Mouse (Mus musculus): ENCODE measurements at regions not wholly inside any gene's neighbourhood (a gene's known extent, or its start where the extent isn't known, plus 50 kb on each side); places are given as distances from the start of the nearest gene placed in this dataset.
A peak's percentile ranks its signal among the peaks of the same experiment; 100 is the strongest.

DNA sequence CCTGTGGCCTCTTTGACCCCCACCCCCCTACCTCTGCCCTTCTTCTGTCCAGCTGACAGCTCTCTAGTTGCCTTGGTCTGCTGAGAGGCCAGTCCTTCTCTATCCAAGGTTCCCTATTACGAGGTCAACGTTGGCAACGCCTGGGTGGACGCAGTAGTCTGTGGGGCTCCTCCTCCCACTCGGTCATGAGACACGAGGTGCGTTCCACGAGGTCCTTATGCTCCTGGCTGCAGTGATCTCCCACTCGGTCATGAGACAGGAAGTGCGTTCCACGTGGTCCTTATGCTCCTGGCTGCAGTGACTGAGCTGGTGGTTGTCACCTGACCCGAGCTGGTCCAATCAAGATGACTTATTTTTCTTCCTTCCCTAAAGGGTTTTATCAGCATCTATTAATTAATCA is 220.7 kb downstream of the Prex1 start:
- no peak overlapping the region for H3K4me2 ChIP-seq (ENCODE audit: low read depth, low read length)
- H3K36me3 ChIP-seq (ENCODE audit: control insufficient read depth, insufficient read depth, low read length), result no peaks in the 10 kb centered on the region
- H3K27me3 ChIP-seq (replicated peaks; ENCODE audit: control insufficient read depth, insufficient read depth, low read length), result no peaks in the 10 kb centered on the region
- H3K9ac ChIP-seq (ENCODE audit: low read depth, low read length), result no peak overlapping the region
- 82% methylated on average over 12 of the region's 12 CpGs for WGBS
- DNase-seq (ENCODE audit: low spot score) (no peak), ATAC-seq (ENCODE audit: low read depth) (no peak)
- H3K4me1 ChIP-seq (ENCODE audit: control insufficient read depth, insufficient read depth, low read length), result peaks cover 19% of the 10 kb centered on the region
- H3K9me3 ChIP-seq (ENCODE audit: control insufficient read depth, low read length), result no peaks in the 10 kb centered on the region
- H3K4me3 ChIP-seq (ENCODE audit: low read depth, low read length), result no peak overlapping the region
- H3K27ac ChIP-seq (replicated peaks; ENCODE audit: low read depth, low read length), result no peak overlapping the region

DNA sequence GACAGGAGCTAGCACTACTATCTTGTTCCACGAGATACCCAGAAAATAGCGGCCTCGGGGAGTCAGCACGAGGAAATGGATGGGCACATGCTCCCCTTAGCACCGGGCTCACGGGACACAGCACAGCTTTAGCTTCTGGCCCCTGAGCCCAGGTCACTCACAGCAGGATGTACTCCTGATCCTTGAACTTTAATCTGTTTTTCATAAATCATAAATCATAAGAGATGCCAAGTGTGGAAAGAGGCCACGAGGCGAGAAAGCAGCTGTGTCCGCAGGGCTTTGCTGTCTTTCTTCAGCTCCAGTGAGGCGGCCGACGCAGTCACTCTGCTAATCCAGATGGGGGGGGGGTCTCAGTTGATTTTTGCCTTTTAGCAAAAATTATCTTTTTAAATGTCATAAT is 221.2 kb downstream of the Prex1 start:
- H3K27ac ChIP-seq (replicated peaks; ENCODE audit: low read depth, low read length), result no peak overlapping the region
- H3K4me2 ChIP-seq (ENCODE audit: low read depth, low read length), result no peak overlapping the region
- ATAC-seq (ENCODE audit: low read depth), result no peak
- no peaks in the 10 kb centered on the region for H3K27me3 ChIP-seq (replicated peaks; ENCODE audit: control insufficient read depth, insufficient read depth, low read length)
- WGBS, result 51% methylated on average over 12 of the region's 12 CpGs
- no peak for DNase-seq (ENCODE audit: low spot score)
- no peak overlapping the region for H3K9ac ChIP-seq (ENCODE audit: low read depth, low read length)
- no peaks in the 10 kb centered on the region for H3K36me3 ChIP-seq (ENCODE audit: control insufficient read depth, insufficient read depth, low read length)
- no peaks in the 10 kb centered on the region for H3K9me3 ChIP-seq (ENCODE audit: control insufficient read depth, low read length)
- H3K4me3 ChIP-seq (ENCODE audit: low read depth, low read length), result no peak overlapping the region
- H3K4me1 ChIP-seq (ENCODE audit: control insufficient read depth, insufficient read depth, low read length), result peaks cover 24% of the 10 kb centered on the region

DNA sequence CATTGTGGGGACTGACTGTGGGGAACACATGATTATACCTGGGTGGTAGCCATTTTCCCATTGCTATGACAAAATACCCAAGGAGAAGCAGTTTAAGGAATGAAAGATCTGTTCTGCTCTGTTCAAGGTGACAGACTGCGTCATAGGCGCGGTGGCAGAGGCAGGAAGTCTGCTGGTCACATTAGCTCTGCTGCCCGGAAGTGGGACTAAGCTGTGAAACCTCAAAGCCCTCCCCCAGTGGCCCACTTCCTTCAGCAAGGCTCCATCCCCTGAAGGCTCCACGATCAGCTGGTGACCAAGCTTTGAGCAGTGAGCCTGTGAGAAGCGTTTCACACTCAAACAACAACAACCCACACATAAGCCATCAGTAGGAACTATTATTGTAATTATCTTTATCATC is 221.8 kb downstream of the Prex1 start:
- Histone ChIP-seq H3K4me1 (ENCODE audit: control insufficient read depth, insufficient read depth, low read length) (peaks cover 25% of the 10 kb centered on the region), H3K36me3 (ENCODE audit: control insufficient read depth, insufficient read depth, low read length) (no peaks in the 10 kb centered on the region), H3K27me3 (replicated peaks; ENCODE audit: control insufficient read depth, insufficient read depth, low read length) (no peaks in the 10 kb centered on the region), H3K9ac (ENCODE audit: low read depth, low read length) (no peak overlapping the region), H3K4me3 (ENCODE audit: low read depth, low read length) (no peak overlapping the region), H3K4me2 (ENCODE audit: low read depth, low read length) (no peak overlapping the region), H3K9me3 (ENCODE audit: control insufficient read depth, low read length) (no peaks in the 10 kb centered on the region), H3K27ac (replicated peaks; ENCODE audit: low read depth, low read length) (no peak overlapping the region)
- 66% methylated on average over 6 of the region's 6 CpGs for WGBS
- ATAC-seq (ENCODE audit: low read depth) (no peak), DNase-seq (ENCODE audit: low spot score) (no peak)

DNA sequence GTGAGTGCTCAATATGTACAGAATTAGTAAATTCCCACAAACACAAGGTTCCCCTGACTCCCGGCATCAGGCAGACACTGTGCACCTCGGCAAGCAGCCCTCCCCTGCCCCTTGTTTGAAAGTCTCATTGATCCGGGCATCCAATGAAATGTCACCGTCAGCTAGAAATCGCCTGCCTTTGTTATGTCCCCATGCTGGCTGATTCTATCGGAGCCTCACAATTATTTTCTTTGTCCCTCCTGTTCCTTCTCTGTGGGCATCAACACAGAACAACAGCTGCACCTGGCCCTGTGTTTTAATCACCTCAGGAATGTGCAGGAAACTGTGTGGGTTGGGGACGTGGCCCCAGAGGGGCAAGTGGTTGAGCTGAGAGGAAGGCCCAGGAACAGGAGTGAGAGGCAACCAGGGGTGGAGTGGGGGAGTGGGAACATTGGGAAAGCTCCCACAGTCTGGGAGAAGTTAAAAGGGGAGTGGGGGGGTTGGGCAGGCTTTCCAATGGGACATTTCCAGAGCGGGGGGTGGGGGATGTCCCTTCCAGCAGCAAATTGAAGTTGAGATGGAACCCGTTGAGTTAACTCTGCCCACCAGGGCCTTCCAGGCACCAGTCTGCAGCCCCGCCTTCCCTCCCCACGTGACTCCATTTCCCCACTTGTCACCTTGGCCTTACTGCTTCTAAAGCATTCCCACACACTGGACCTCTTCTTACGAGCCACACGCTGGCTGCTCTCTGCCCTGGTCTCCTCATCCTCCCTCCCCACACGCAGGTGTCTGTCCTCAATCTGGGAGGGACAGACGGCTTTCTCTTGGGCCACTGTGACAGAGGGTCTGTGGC is 224.4 kb downstream of the Prex1 start:
- ATAC-seq (ENCODE audit: low read depth), result peak; percentile 75; the same call in 1 of the 2 replicates
- H3K9me3 ChIP-seq (ENCODE audit: control insufficient read depth, low read length), result no peaks in the 10 kb centered on the region
- no peak overlapping the region for H3K4me2 ChIP-seq (ENCODE audit: low read depth, low read length)
- H3K36me3 ChIP-seq (ENCODE audit: control insufficient read depth, insufficient read depth, low read length), result no peaks in the 10 kb centered on the region
- peaks cover 35% of the 10 kb centered on the region for H3K4me1 ChIP-seq (ENCODE audit: control insufficient read depth, insufficient read depth, low read length)
- H3K27ac ChIP-seq (replicated peaks; ENCODE audit: low read depth, low read length), result peak overlapping the region; percentile 70; the same call in 1 of the 2 replicates
- no peaks in the 10 kb centered on the region for H3K27me3 ChIP-seq (replicated peaks; ENCODE audit: control insufficient read depth, insufficient read depth, low read length)
- peak; percentile 44 for DNase-seq (ENCODE audit: low spot score)
- no peak overlapping the region for H3K4me3 ChIP-seq (ENCODE audit: low read depth, low read length)
- H3K9ac ChIP-seq (ENCODE audit: low read depth, low read length), result peak overlapping the region; percentile 37; the same call in 1 of the 2 replicates
- WGBS, result 38% methylated on average over 15 of the region's 15 CpGs

DNA sequence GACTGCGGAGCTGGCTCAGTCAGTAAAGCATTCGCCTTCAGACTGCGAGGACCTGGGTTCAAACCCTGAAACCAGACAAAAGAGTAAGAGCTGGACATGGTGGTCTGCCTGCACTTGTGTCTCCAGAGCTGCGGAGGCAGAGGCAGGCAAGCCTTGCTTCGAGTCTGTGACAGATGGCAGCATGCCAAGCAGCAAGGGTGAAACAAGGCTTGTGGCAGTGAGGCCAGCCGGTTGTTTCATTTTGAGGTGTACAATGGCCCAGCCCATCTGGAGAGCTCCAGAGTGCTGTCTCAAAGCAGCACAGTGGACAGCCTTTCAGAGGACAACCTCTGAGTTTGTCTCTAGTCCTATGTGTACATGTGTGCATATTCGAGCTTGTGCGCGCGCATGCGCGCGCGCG is 225.9 kb downstream of the Prex1 start:
- Histone ChIP-seq H3K9me3 (ENCODE audit: control insufficient read depth, low read length) (no peaks in the 10 kb centered on the region), H3K36me3 (ENCODE audit: control insufficient read depth, insufficient read depth, low read length) (no peaks in the 10 kb centered on the region), H3K4me3 (ENCODE audit: low read depth, low read length) (no peak overlapping the region), H3K4me2 (ENCODE audit: low read depth, low read length) (no peak overlapping the region), H3K9ac (ENCODE audit: low read depth, low read length) (no peak overlapping the region), H3K27ac (replicated peaks; ENCODE audit: low read depth, low read length) (no peak overlapping the region; the same call in 1 of the 2 replicates), H3K27me3 (replicated peaks; ENCODE audit: control insufficient read depth, insufficient read depth, low read length) (no peaks in the 10 kb centered on the region), H3K4me1 (ENCODE audit: control insufficient read depth, insufficient read depth, low read length) (peaks cover 34% of the 10 kb centered on the region)
- DNase-seq (ENCODE audit: low spot score), result peak; percentile 64
- no peak for ATAC-seq (ENCODE audit: low read depth)
- WGBS, result 80% methylated on average over 15 of the region's 15 CpGs

DNA sequence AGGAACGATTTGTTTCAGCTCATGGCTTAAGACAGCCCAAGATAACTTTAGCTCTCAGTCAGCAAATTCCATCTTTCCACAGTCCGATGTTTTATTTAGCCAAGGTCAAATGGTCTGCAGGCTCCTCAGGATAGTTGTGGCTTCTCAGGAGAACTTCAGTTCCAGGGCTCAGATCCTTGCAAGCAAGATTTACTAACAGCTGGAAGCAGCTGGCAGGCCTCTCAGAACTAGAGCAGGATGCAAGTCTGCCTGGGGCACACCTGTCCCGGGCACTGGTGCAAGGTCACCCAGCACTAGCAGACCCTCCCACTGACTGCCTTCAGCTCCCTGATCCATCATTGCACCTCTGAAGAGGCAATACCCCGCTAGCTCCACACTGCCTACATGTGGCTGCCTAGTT is 227.8 kb downstream of the Prex1 start:
- 69% methylated on average over 4 of the region's 4 CpGs for WGBS

DNA sequence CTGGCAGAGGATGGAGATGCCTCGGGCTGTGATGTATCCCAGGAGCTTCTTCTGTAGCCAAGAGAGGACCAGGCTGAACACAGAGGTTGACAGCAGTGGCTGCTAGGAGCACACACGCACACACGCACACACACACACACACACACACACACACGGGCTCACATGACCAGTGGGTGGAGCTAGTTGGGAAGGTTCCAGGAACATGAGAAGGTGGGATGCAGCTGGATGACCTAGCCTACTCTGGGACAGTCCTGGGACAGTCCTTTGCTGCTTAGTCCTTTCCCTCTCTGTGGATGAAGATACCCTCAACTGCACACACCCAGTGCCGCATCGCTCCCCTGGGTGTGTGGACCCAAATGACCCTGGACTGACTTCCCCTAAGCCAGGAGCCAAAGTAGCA is 228.3 kb downstream of the Prex1 start:
- H3K9me3 ChIP-seq (ENCODE audit: control insufficient read depth, low read length), result no peaks in the 10 kb centered on the region
- 75% methylated on average over 6 of the region's 6 CpGs for WGBS
- H3K36me3 ChIP-seq (ENCODE audit: control insufficient read depth, insufficient read depth, low read length), result no peaks in the 10 kb centered on the region
- no peak overlapping the region for H3K27ac ChIP-seq (replicated peaks; ENCODE audit: low read depth, low read length)
- peaks cover 34% of the 10 kb centered on the region for H3K4me1 ChIP-seq (ENCODE audit: control insufficient read depth, insufficient read depth, low read length)
- no peak overlapping the region for H3K9ac ChIP-seq (ENCODE audit: low read depth, low read length)
- no peak overlapping the region for H3K4me2 ChIP-seq (ENCODE audit: low read depth, low read length)
- no peak for DNase-seq (ENCODE audit: low spot score)
- H3K4me3 ChIP-seq (ENCODE audit: low read depth, low read length), result no peak overlapping the region
- no peaks in the 10 kb centered on the region for H3K27me3 ChIP-seq (replicated peaks; ENCODE audit: control insufficient read depth, insufficient read depth, low read length)
- ATAC-seq (ENCODE audit: low read depth), result no peak

More for the DNA sequence above, 227.8 kb downstream of the Prex1 start:
- Histone ChIP-seq H3K4me2 (ENCODE audit: low read depth, low read length) (no peak overlapping the region), H3K4me1 (ENCODE audit: control insufficient read depth, insufficient read depth, low read length) (peaks cover 34% of the 10 kb centered on the region), H3K27me3 (replicated peaks; ENCODE audit: control insufficient read depth, insufficient read depth, low read length) (no peaks in the 10 kb centered on the region), H3K9me3 (ENCODE audit: control insufficient read depth, low read length) (no peaks in the 10 kb centered on the region), H3K9ac (ENCODE audit: low read depth, low read length) (no peak overlapping the region), H3K4me3 (ENCODE audit: low read depth, low read length) (no peak overlapping the region), H3K36me3 (ENCODE audit: control insufficient read depth, insufficient read depth, low read length) (no peaks in the 10 kb centered on the region), H3K27ac (replicated peaks; ENCODE audit: low read depth, low read length) (peak overlapping the region; percentile 15; the same call in 1 of the 2 replicates)
- no peak for ATAC-seq (ENCODE audit: low read depth)
- DNase-seq (ENCODE audit: low spot score), result no peak

DNA sequence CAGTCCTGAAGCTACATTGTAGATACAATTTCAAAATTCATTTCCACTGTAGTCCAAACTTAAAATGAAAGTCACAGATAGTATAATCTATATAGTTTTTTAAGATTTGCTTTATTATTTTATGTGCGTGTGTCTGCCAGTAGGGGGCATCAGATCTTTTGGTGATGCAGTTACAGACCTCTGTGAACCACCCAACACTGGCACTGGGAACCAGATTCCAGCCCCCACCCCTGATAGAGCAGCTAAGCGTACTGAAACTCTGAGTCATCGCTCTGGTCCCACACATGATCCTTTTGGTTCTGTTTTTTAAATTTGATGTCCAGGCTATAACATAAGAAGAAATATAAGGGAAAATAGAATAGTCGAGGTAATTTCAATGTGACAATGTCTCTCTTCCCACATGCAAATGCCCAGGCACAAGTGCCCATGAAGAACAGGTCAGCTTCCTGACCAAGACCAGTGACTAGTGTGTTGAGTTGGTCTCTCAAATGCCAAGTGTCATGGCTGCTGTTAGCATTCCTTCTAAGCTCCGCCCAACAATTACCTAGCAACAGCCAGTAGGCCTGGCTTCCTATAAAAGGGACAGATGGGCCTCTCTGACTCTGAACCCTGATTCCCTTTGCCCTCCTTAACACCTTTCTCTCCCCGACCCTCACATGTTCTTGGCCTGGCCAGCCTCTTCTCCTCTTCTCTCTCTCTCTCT is 229.9 kb downstream of the Prex1 start:
- peaks cover 24% of the 10 kb centered on the region for H3K4me1 ChIP-seq (ENCODE audit: control insufficient read depth, insufficient read depth, low read length)
- no peak overlapping the region for H3K4me2 ChIP-seq (ENCODE audit: low read depth, low read length)
- no peak overlapping the region for H3K4me3 ChIP-seq (ENCODE audit: low read depth, low read length)
- H3K27me3 ChIP-seq (replicated peaks; ENCODE audit: control insufficient read depth, insufficient read depth, low read length), result no peaks in the 10 kb centered on the region
- 83% methylated on average over 6 of the region's 6 CpGs for WGBS
- no peak overlapping the region for H3K27ac ChIP-seq (replicated peaks; ENCODE audit: low read depth, low read length)
- no peak for ATAC-seq (ENCODE audit: low read depth)
- H3K9me3 ChIP-seq (ENCODE audit: control insufficient read depth, low read length), result no peaks in the 10 kb centered on the region
- DNase-seq (ENCODE audit: low spot score), result no peak
- no peak overlapping the region; the same call in 1 of the 2 replicates for H3K9ac ChIP-seq (ENCODE audit: low read depth, low read length)
- H3K36me3 ChIP-seq (ENCODE audit: control insufficient read depth, insufficient read depth, low read length), result no peaks in the 10 kb centered on the region
